Mouse (Mus musculus) embryonic facial prominence, embryonic 10.5 days (tissue): Measurements from ENCODE around the gene Col5a1. TPM values are rescaled to one million over a fixed set of nuclear protein-coding genes. Genes with fewer than 3 reads are reported as not detected.

Experiments used
- DNase-seq: peaks from one replicate; pipeline ENCODE4 v3.0.0-alpha.2; 2017; ENCODE audit warnings: low spot score
- H3K27ac ChIP-seq: fragments of 300-500 bp; sonication (generic); replicated peaks from 2 replicates; pipeline ENCODE4 v1.5.1; 2016; ENCODE audit warnings: mild to moderate bottlenecking
- H3K27me3 ChIP-seq: fragments of 300-500 bp; sonication (generic); replicated peaks from 2 replicates; pipeline ENCODE4 v1.6.1; 2016; ENCODE audit warnings: low read depth, mild to moderate bottlenecking; ENCODE audit not compliant: poor library complexity, severe bottlenecking
- H3K36me3 ChIP-seq: fragments of 300-500 bp; sonication (generic); replicated peaks from 2 replicates; pipeline ENCODE4 v1.6.1; 2016; ENCODE audit warnings: mild to moderate bottlenecking, moderate library complexity
- H3K4me1 ChIP-seq: fragments of 300-500 bp; sonication (generic); 2 replicates; pipeline ENCODE4 v1.6.1; 2016
- H3K4me3 ChIP-seq: fragments of 300-500 bp; sonication (generic); 2 replicates; pipeline ENCODE4 v1.5.1; 2016; ENCODE audit warnings: mild to moderate bottlenecking, moderate library complexity
- H3K9me3 ChIP-seq: fragments of 300-500 bp; sonication (generic); 2 replicates; pipeline ENCODE4 v1.6.1; 2016; ENCODE audit warnings: mild to moderate bottlenecking
- WGBS: fragments of 180-500 bp; shearing (Covaris S2); methylation state at CpG from one replicate; pipeline ENCODE4 v1.1.7; 2016; 5-methylcytosine and 5-hydroxymethylcytosine counted together
- polyA plus RNA-seq: library from polyadenylated mRNA; unstranded; fragments of >200 nt; fragmentation: Nextera tagmentation; extraction: Ambion mirVana; gene quantifications from 2 replicates; pipeline ENCODE4 v1.2.1, GENCODE M21; 2016

Gene Col5a1
- 16.5 and 19.3 TPM in 2 replicates for polyA plus RNA-seq

DNA sequence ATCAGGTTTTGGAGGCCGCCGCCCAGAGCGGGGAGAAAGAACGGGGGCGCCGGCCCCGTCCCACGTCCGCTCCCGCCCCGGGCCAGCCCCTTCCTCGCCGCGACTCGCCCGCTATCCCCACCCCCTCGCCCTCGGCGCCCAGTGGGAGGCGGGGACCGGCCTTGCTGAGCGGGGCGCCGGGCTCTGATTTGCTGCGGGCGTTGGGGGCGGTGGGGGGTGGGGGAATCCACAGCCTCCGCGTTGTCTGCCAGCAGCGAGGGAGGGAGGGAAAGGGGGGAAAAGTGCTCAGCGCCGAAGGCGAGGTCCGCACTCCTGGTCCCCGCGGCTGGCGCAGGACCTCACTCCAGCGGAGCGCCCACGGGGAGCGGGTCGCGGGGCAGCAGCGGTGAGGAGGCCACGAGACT lies at the start of gene Col5a1:
Gene Col5a1 (plus strand): TSS at position 278 of the 404 bp plus-strand sequence.
- peak; percentile 96 for DNase-seq

DNA sequence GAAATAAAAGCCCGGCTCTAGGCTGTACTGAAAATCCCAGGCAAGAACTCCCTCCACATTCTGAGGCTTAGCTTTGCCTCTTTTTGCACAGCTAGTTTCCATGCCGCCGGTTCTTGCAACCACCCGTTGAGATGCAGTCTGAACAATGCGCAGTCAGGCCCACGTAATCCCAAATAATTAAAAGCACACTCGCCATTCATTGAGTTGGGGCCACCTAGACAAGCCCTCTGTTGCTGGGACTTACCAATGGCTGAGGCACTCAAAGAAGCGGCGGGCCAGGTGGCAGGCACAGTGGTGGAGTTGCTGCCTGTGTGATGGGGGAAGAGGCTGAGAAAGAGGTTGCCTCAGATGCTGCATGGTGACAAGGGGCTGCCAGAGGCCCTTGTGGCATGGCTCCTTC lies 48.1 kb upstream of the Col5a1 start:
- Histone ChIP-seq H3K9me3 (no peaks in the 10 kb centered on the region), H3K4me3 (no peak overlapping the region), H3K27me3 (no peaks in the 10 kb centered on the region), H3K4me1 (peaks cover 50% of the 10 kb centered on the region), H3K27ac (peak overlapping the region; percentile 51; the same call in 1 of the 2 replicates), H3K36me3 (no peaks in the 10 kb centered on the region)
- DNase-seq: peak; percentile 20
- WGBS: 57% methylated on average over 9 of the region's 9 CpGs

More for the DNA sequence above, at the start of gene Col5a1:
- Histone ChIP-seq H3K27ac (peak within 1 kb of the TSS; percentile 90), H3K4me3 (peak within 1 kb of the TSS; percentile 80), H3K9me3 (no peaks in the 10 kb centered on the region), H3K27me3 (peaks cover 44% of the 10 kb centered on the region), H3K4me1 (peaks cover 53% of the 10 kb centered on the region), H3K36me3 (no peaks in the 10 kb centered on the region)
- WGBS: under 1% methylated on average over 45 of the region's 45 CpGs

DNA sequence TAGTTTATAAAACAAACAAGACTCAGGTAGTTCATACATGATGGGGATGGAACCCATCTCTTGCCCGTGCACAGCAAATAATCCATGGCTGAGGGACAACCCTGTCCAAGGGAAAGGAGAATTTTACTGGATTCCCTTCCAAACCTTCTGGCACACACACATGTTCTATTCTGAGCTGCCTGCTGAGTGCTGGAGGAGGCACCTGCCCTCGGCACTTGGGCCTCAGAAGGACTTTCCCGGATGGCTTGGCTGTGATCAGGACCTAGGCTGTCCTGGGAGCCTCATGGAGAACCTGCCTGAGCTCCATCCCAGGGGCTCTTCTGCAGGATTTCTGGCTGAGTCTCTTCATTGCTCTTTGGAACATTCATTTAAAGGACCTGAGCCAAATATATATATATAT lies 45.3 kb upstream of the Col5a1 start:
- H3K36me3 ChIP-seq: no peaks in the 10 kb centered on the region
- H3K27ac ChIP-seq: no peak overlapping the region
- DNase-seq: no peak
- H3K4me3 ChIP-seq: no peak overlapping the region
- 79% methylated on average over 3 of the region's 3 CpGs for WGBS
- no peaks in the 10 kb centered on the region for H3K27me3 ChIP-seq
- no peaks in the 10 kb centered on the region for H3K9me3 ChIP-seq
- H3K4me1 ChIP-seq: peaks cover 29% of the 10 kb centered on the region

DNA sequence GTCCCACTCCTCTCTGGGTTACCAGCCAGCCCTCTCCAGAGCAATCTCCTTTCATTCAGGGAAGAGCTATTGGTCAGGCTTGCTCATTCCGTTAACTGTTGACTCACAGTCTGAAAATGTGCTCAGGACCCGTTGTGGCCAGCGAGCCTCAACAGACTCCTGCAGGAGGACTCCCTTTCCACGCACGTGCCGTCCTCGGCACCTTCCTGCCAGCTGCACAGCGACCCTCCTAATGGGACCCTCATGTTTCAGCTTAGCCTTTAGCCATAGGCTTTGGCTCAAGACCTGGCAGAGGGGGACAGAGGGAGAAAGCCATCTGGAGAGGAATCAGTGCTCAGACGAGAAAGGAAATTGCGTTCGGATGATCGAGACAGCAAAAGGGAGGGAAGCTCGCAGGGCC lies 43.3 kb upstream of the Col5a1 start:
- Histone ChIP-seq H3K4me1 (peaks cover 28% of the 10 kb centered on the region), H3K4me3 (no peak overlapping the region), H3K27ac (0 out of 2 replicates have a peak overlapping the region, but pooled peaks have one; percentile 6), H3K9me3 (no peaks in the 10 kb centered on the region), H3K36me3 (no peaks in the 10 kb centered on the region), H3K27me3 (no peaks in the 10 kb centered on the region)
- 68% methylated on average over 13 of the region's 13 CpGs for WGBS
- DNase-seq: no peak

DNA sequence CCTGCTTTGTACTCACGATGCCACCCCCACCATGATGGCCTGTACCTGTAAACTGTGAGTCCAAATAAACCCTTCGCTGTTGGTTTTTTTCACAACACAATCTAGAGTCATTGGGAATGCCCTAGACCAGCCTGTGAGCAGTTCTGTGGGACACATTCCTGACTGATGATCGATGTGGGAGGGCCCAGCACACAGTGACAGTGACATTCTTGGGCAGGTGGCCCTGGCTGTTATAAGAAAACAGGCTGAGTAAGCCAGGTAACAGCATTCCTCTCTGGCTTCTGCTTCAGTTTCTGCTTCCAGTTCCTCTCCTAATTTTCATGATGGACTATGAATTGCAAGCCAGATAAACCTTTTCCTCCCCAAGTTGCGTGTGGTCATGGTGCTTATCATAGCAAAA lies 41.3 kb upstream of the Col5a1 start:
- Histone ChIP-seq H3K9me3 (no peaks in the 10 kb centered on the region), H3K36me3 (no peaks in the 10 kb centered on the region), H3K4me3 (no peak overlapping the region), H3K27ac (no peak overlapping the region), H3K4me1 (peaks cover 29% of the 10 kb centered on the region), H3K27me3 (no peaks in the 10 kb centered on the region)
- DNase-seq: no peak
- WGBS: 91% methylated on average over 4 of the region's 4 CpGs

DNA sequence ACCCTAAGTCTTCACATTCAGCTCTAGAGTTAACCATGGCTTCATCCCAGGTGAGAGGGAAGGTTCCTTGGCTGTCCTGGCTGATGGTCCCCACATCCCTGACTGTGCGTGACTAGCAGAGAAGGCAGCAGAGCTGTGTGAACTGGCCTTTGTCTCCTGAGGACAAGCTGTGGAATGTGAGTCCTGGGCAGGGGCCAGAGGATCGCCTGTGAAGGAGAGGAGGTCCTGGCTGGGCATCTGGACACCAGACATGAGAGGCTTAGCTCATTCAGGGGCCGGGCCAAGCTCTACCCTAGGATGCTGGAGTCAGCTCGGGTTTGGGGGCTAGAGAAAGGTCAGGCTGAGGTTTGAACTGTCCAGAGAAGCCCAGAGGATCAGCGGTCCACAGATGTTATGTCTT lies 39.2 kb upstream of the Col5a1 start:
- Histone ChIP-seq H3K27me3 (no peaks in the 10 kb centered on the region), H3K4me1 (peaks cover 25% of the 10 kb centered on the region), H3K9me3 (no peaks in the 10 kb centered on the region), H3K27ac (peak overlapping the region; percentile 7), H3K36me3 (no peaks in the 10 kb centered on the region), H3K4me3 (no peak overlapping the region)
- DNase-seq: no peak
- WGBS: 44% methylated on average over 5 of the region's 5 CpGs

DNA sequence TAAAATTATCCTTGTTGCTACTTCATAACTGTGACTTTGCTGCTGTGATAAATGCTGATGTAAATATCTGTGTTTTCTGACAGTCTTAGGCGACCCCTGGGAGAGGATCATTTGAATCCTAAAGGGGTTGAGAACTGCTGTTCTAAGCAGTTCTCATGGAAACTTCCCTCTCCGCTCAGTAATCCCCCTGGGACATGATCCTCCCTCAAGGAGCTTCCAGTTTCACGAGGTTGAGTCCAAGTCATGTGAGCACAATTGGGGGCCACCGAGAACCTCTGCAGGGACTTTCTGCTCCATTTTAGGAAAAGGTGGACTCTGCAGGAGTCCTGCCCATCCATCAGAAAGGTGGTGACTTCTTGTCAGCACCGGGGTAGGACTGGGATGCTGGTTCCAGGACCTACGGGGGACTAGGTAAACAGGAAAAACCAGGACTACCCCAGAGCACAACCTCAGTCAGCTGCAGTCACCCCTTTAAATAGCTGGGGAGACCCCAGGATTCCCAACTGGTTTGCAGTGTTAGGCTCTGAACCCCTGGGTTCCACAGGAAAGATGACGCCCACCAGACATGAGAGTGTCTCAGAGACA lies 38.3 kb upstream of the Col5a1 start:
- peaks cover 23% of the 10 kb centered on the region for H3K4me1 ChIP-seq
- H3K4me3 ChIP-seq: no peak overlapping the region
- WGBS: 69% methylated on average over 7 of the region's 7 CpGs
- DNase-seq: no peak
- H3K9me3 ChIP-seq: no peaks in the 10 kb centered on the region
- H3K27me3 ChIP-seq: no peaks in the 10 kb centered on the region
- no peaks in the 10 kb centered on the region for H3K36me3 ChIP-seq
- 0 out of 2 replicates have a peak overlapping the region, but pooled peaks have one; percentile 30 for H3K27ac ChIP-seq

DNA sequence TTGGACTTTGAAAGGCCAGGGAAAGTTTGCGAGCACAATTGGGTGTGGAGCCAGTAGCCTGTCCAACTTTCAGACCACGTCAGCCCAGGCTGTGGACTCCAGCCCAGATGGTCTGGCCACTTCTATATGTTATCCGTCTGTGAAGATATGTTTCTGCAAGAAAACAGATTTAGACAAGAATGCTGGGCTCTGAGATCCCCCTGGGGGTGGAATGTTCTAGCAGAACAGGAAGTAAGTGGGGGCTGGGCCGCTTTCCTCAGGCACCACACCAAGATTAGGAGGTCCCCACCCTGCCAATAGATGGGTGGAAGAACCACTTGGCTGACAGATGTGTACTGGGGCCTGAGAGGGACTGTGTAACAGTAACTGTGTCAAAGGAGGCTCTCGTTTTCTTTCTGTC lies 37.8 kb upstream of the Col5a1 start:
- H3K9me3 ChIP-seq: no peaks in the 10 kb centered on the region
- H3K4me1 ChIP-seq: peaks cover 21% of the 10 kb centered on the region
- H3K4me3 ChIP-seq: no peak overlapping the region
- H3K27ac ChIP-seq: peak overlapping the region; percentile 30; the same call in 1 of the 2 replicates
- H3K27me3 ChIP-seq: no peaks in the 10 kb centered on the region
- no peaks in the 10 kb centered on the region for H3K36me3 ChIP-seq
- DNase-seq: no peak
- WGBS: 65% methylated on average over 5 of the region's 5 CpGs

DNA sequence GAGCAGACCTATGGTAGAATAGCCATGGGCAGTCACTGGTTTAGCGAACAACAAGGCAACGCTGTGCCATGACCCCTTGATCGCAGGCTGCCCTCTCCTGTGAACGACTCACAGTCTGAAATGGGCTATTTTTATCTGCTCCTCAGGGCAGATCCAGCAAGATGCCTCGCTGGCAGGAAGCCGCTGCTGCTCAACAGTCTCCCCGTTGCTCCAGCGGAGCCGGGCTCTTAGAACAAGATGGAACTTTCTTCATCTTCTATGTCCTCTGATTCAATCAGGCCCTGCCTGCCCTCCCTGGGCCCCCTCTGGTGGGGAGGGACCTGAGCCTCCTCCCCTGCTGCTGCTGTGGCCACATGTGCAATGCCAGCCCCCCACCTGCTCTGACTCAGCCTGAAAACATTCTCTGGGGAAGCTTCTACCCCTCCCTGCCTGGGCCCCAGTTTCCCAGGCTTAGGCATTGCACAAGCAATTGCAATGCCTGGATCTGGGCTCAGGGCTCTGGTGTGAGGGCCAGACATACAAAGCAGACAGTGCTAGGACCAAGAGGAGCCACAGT lies 27.8 kb upstream of the Col5a1 start:
- H3K27ac ChIP-seq: peak overlapping the region; percentile 77
- peak; percentile 37 for DNase-seq
- WGBS: 25% methylated on average over 9 of the region's 9 CpGs

DNA sequence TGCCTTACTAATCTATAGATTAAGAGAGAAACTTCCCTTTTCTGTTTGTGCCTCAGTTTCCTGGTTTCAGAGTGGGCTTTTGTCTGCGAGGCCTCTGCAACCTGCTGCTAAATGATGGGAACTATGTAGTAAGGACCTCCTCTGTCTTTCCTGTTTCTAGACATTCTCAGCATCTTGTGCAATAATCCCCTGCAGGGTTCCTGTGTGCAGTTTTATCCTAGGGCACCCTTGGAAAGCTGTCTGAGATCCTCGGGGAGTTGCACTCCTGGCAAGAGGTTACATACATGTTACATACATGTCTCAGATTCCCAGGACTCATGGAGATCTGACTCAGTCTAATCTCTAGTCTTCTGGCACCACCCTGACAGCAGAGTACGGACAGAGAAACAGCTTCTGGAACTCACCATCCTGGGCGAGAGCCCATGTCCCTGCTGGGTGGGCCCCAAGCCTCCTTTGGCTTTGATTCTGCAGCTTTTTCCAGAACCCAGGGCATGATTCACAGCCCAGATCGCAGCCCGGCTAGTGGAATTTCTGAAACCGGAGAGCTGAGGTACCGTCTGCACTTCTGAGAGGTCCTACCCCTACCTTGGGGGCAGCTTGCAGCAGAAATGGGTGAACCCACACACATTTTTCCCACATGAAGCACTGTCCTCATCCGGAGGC lies 24.5 kb upstream of the Col5a1 start:
- Histone ChIP-seq H3K9me3 (no peaks in the 10 kb centered on the region), H3K27me3 (peaks cover 21% of the 10 kb centered on the region), H3K4me1 (peaks cover 30% of the 10 kb centered on the region), H3K4me3 (no peak overlapping the region), H3K36me3 (no peaks in the 10 kb centered on the region), H3K27ac (no peak overlapping the region; the same call in 1 of the 2 replicates)
- 86% methylated on average over 9 of the region's 9 CpGs for WGBS
- DNase-seq: no peak

More for the DNA sequence above, 27.8 kb upstream of the Col5a1 start:
- H3K9me3 ChIP-seq: no peaks in the 10 kb centered on the region
- no peaks in the 10 kb centered on the region for H3K36me3 ChIP-seq
- peaks cover 7% of the 10 kb centered on the region; the same call in 1 of the 2 replicates for H3K27me3 ChIP-seq
- H3K4me3 ChIP-seq: peak overlapping the region; percentile 11; the same call in 1 of the 2 replicates
- H3K4me1 ChIP-seq: peaks cover 28% of the 10 kb centered on the region

DNA sequence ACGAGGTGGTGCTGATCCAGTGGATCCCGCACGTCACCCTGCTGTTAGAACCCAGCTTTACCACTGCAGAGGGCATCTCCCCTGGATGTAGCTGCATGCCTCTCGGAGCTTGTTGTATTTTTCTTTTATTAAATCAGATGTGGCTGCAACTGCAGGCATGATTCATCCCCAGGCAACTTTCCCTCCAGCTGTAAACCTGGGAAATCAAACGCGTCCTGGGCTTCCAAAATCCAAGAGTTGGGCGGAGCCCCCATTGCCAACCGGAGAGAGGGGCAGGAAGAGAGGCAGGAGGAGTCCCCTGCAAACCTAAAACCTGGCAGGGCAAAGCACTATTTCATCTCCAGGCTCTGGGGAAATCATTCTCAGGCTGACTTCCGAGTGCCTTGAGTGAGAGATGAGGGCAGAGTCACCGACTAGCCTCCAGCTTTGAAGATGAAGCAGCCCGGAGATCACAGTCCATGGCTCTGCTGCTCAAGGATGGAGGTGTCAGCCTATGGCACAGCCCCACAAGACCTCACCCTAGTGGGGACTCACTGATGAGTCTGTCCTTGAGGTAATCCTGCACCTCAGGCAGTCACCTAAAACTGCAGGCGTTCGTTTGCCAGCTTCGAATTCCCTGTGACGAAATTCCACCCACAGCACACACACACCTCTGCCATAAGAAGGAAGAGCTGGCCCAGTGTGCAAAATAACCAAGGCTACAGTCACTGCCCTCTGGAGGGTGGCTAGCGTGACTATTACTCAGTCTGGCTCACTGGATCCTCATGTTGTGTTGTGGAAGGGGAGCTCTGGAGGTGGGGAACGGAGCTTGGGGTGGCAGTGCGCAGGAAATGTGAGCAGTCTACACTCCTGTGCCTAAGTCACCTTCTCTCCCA lies 21.5 kb upstream of the Col5a1 start:
- 74% methylated on average over 18 of the region's 18 CpGs for WGBS
- H3K4me3 ChIP-seq: no peak overlapping the region
- H3K27me3 ChIP-seq: peaks cover 14% of the 10 kb centered on the region
- H3K27ac ChIP-seq: no peak overlapping the region
- 0 out of 2 replicates have a peak, but pooled peaks cover 4% of the 10 kb centered on the region for H3K4me1 ChIP-seq
- H3K9me3 ChIP-seq: no peaks in the 10 kb centered on the region
- H3K36me3 ChIP-seq: no peaks in the 10 kb centered on the region
- DNase-seq: no peak

DNA sequence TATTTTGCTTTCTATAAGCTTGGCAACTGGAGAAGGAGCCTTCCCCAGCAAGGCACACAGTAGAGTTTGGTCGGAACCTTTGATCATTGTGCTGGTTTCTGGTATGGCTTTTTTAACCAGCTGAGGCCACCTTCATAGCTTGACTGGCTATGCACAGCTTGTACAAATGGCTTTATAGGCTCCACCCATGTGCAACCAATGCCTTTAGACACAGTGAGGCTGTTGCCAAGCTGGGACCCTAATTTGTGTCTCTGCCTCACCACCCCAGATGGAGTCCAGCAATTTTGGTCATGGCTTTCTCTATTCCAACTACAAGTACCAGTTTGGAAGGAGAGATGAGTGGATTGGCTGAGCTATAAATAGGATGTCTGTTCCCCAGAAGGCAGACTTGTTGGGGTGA lies 15.6 kb upstream of the Col5a1 start:
- Histone ChIP-seq H3K27ac (no peak overlapping the region), H3K36me3 (no peaks in the 10 kb centered on the region), H3K9me3 (no peaks in the 10 kb centered on the region), H3K27me3 (0 out of 2 replicates have a peak, but pooled peaks cover 10% of the 10 kb centered on the region), H3K4me3 (no peak overlapping the region), H3K4me1 (peaks cover 13% of the 10 kb centered on the region)
- no peak for DNase-seq
- WGBS: 96% methylated on average over 1 of the region's 1 CpGs
